Mouse (Mus musculus): Measurements from ENCODE around the gene Gm20920. TPM values are rescaled to one million over a fixed set of nuclear protein-coding genes. Genes with fewer than 3 reads are reported as not detected.
"Not testable (repeated sequence)": the region's sequence is repeated elsewhere in the genome, so short reads cannot be mapped to it uniquely, and the experiment has no call there.

Gene Gm20920
- not detected for total RNA-seq (2021)
- long read RNA-seq, experiment 1 = 0 reads
- long read RNA-seq, experiment 2 = 0 reads

- intact Hi-C loops (cut with DNase I); DNase-seq: not testable (repeated sequence)
Measured at GRCm38 (mm10) chrY:51851820-51852219, at the start of gene Gm20920. TSS of gene Gm20920 (plus strand) at chrY:51852120.
